Mouse (Mus musculus): ENCODE results near the gene Rfc4. TPM values are rescaled to one million over a fixed set of nuclear protein-coding genes. Genes with fewer than 3 reads are reported as not detected.
"Not testable (repeated sequence)": the region's sequence is repeated elsewhere in the genome, so short reads cannot be mapped to it uniquely, and the experiment has no call there.

Gene Rfc4
- total RNA-seq, 1 experiment from 2014 or later = 12.6 TPM

DNA sequence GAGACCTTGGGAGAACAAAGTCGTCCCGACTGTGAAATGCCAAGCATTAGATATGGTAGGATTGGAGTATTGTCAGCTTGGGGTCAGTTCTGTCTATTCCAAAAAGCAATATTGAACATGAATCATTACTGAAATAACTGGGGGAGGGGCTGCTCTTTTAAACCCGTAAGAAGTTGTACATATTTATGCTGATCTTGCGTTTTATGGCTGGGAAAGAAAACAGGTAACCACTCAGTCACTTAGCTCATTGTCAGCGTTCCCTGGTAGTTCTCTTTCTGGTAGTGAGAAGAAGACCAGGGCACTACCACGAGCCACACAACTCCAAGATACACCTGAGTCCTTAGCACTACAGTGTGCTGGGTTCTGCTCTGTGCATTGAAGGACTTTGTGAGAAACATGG, 50.0 kb downstream of the Rfc4 start:
- not testable (repeated sequence) for ATAC-seq (replicated peaks; ENCODE audit: insufficient number of reproducible peaks, low FRiP score, low TSS enrichment, poor library complexity, severe bottlenecking)

Other genes starting within 250 kb of the Rfc4 start
- not detected in 3 replicates for gene Ahsg, start 236.5 kb downstream of the Rfc4 start, total RNA-seq (2017)
- not detected in 3 replicates for gene Fetub, start 209.4 kb downstream of the Rfc4 start, total RNA-seq (2017)
- gene Hrg, start 176.7 kb downstream of the Rfc4 start, total RNA-seq (2017) = not detected in 3 replicates
- gene Kng2, start 98.3 kb downstream of the Rfc4 start, total RNA-seq (2017) = not detected in 3 replicates
- gene Kng1, start 69.9 kb downstream of the Rfc4 start, total RNA-seq (2017) = not detected in 3 replicates
- gene Eif4a2, start 20.3 kb downstream of the Rfc4 start, total RNA-seq (2017) = 1,626 to 2,036 TPM (median 1,817 TPM) in 3 replicates
- not detected in 3 replicates for gene Adipoq, start 18.8 kb upstream of the Rfc4 start, total RNA-seq (2017)
- gene St6gal1, start 97.0 kb upstream of the Rfc4 start, total RNA-seq (2017) = 27.2 to 29.6 TPM (median 27.3 TPM) in 3 replicates

Measured in monocyte, adult 5-6 weeks (primary cell).